Mouse (Mus musculus) bone marrow, adult 2 months (tissue): Measurements from ENCODE around the gene Tmem171.

Source experiments
- CTCF ChIP-seq: fragments of 200-500 bp; IDR thresholded peaks from 2 replicates; pipeline ENCODE4 v1.5.1; 2011; ENCODE audit warnings: low read length, control low read depth; ENCODE audit not compliant: control insufficient read depth, insufficient read depth
- POLR2A ChIP-seq: fragments of 200-500 bp; IDR thresholded peaks from 2 replicates; pipeline ENCODE4 v1.6.1; 2011; ENCODE audit warnings: low read depth, mild to moderate bottlenecking, control low read depth, low read length, borderline replicate concordance; ENCODE audit not compliant: control insufficient read depth

DNA sequence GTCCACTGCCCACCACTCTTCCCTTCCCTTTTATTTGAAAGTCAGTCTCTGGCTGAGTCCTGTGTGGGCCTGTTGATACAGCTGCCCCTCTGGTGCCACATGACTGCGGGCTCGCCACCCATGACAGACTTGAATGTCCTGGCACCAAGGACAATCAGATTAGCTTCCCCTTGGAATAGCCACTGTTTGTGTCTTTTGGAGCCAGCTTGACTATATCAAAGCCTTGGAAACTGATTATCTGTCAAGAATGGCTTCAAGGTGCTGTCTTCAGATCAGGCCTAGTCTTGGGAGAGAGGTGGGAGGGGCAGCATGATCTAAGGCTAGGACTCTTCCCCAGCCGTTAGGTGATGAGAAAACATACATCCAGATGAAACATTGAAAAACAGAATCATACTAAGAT lies 2.1 kb upstream of the Tmem171 start:
- TF ChIP-seq CTCF (no peak), POLR2A (no peak)
